Mouse (Mus musculus): Measurements from ENCODE around the gene Mob1b. TPM values are rescaled to one million over a fixed set of nuclear protein-coding genes. Genes with fewer than 3 reads are reported as not detected.

Gene Mob1b
- total RNA-seq, 2 experiments from 2014 or later: 19.1 to 57.8 TPM

DNA sequence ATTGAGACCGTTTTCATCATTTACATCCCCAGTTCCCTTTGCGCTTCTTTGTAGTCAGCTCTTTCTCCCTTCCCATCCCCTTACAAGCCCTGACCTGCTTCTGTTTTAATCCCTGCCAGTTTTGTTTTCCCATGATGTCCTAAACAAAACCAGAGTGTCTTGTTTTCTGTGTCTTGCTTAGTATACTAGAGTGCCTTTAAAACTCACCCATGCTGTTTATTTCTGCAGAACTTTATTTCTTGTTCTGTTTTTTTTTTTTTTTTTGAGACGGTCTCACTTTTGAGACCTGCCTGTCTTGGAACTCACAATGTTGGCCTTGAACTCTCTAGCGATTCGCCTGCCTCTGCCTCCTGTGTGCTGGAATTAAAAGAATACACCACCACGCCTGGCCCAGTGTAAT is 44.9 kb downstream of the Mob1b start:
- no peak for ATAC-seq (replicated peaks; ENCODE audit: low FRiP score, poor library complexity, severe bottlenecking)

DNA sequence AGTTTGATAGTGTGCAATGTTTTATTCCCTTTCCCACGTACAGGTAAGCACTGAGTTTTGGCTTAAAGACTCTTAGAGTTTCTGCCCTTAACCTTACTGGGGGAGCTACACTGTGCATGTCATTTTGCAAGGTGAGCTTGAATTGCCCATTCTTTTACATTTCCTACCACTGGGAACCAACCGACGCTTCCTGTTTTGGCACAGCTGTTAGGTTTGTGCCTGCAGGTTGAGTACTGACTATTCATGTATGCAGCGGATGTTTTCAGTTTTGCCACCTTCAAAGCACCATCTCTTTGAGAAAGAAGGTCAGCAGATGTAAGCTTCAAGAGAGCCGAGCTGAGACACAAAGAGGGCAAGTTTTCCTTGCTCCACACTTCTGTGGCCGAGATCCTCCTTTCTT is 45.5 kb downstream of the Mob1b start:
- ATAC-seq (replicated peaks; ENCODE audit: low FRiP score, poor library complexity, severe bottlenecking): no peak

- 0 out of 2 replicates have a peak, but pooled peaks have one; percentile 18 for ATAC-seq (replicated peaks; ENCODE audit: low FRiP score, poor library complexity, severe bottlenecking)
Measured at GRCm38 (mm10) chr5:88766863-88767262, 46.2 kb downstream of the Mob1b start.

- ATAC-seq (replicated peaks; ENCODE audit: low FRiP score, poor library complexity, severe bottlenecking): peak; percentile 60
Measured at GRCm38 (mm10) chr5:88768201-88768600, 47.5 kb downstream of the Mob1b start.

- no peak for ATAC-seq (replicated peaks; ENCODE audit: low FRiP score, poor library complexity, severe bottlenecking)
Measured at GRCm38 (mm10) chr5:88782072-88782765, 61.6 kb downstream of the Mob1b start.

DNA sequence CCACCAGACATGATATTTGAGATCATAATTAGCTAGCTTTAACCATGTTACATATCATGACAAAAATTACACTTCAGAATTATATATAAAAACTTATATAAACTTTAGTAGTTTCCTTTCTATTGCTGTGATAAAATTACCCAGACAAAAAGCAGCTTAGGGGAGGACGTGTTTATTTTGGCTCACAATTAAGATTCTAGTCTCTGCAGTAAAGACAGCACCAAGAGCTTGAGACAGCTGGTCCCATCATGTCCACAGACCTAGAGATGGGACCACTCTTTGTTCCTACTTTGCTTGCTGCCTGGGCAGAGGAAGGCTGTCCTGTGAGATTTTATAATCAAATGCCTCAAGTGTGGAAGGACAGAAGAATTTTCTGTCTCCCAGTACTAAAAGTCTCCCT is 64.4 kb downstream of the Mob1b start:
- ATAC-seq (replicated peaks; ENCODE audit: low FRiP score, poor library complexity, severe bottlenecking): no peak

- ATAC-seq (replicated peaks; ENCODE audit: low FRiP score, poor library complexity, severe bottlenecking): no peak
Measured at GRCm38 (mm10) chr5:88790675-88791074, 70.0 kb downstream of the Mob1b start.

DNA sequence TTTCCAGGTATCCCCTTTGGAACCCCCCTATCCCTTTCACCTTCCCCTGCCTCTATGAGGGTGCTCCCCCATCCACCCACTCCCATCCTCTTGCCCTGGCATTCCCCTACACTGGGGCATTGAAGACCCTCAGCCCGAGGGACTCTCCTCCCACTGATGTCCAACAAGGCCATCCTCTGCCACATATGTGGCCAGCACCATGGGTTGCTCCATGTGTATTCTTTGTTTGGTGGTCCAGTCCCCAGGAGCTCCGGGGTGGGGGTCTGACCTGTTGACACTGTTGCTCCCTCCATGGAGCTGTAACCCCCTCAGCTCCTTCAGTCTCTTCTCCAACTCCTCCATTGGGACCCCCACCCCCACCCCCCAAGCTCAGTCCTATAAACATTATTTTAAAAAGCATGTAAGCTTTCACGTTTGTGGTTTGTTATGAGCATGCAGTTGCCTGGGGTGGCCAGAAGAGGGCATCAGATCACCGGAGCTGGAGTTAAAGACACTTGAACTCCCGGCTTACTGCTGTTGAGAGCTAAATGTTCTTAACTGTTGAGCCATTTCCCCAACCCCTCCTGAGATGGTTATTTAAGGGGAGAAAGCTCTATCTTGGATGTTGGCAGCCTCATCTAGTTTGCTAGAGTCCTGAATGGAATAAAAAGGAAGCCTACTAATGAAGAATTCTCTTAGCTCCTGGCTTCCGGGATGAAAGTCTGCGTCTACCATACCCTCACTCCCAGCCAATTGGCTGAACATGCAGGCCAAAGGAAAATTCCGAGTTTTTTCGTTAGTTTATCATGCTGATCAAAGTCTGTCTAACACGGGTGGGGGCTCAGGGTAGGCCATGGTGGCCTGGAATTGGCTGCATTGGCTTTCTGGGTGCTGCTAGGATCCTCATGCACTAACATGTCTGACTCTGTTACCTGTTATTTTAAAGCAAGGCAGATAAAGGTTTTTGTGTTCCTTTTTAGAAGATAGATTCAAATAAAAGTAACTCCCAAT is 70.9 kb downstream of the Mob1b start:
- peak; percentile 71; the same call in 1 of the 2 replicates for ATAC-seq (replicated peaks; ENCODE audit: low FRiP score, poor library complexity, severe bottlenecking)

DNA sequence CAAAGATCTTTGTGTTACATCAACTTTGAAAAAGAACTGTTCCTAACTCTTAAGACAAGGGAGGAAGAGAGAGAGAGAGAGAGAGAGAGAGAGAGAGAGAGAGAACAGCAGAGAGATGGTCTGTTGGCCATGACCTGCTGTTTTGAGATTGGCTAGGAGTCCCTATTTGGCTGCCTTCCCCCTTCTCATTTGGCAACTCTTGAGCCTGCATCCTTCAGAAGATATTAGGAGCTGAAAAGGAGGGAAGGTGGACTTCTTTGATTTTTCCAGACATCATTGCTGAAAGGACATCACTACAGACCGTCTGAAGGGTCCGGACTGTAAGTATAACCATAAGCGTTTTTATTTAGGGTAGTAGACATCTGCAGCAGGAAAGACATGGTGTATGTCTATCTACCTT is 73.0 kb downstream of the Mob1b start:
- ATAC-seq (replicated peaks; ENCODE audit: low FRiP score, poor library complexity, severe bottlenecking): no peak

- ATAC-seq (replicated peaks; ENCODE audit: low FRiP score, poor library complexity, severe bottlenecking): no peak
Measured at GRCm38 (mm10) chr5:88795910-88796584, 75.4 kb downstream of the Mob1b start.

DNA sequence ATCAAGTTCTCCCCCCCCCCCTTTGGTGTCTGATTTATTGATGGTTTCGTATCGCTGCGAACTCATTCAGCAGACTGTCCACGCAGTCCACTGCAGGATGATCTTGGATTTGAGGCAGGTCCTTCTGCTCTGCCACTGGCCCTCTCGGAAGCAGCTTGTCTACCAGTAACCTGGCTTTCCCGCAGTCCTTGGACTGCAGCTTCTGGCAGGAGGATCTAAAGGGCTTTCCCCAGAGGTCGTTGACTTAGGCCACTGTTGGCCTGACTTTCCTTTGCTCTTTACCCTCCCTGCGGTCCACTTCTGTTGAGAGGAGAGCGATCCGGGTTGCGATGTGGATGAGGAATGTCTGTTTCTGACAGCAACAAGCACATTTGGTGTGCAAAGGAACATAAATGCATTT is 75.9 kb downstream of the Mob1b start:
- no peak for ATAC-seq (replicated peaks; ENCODE audit: low FRiP score, poor library complexity, severe bottlenecking)

GRCm38 (mm10) chr5:88797121-88797520 is 76.5 kb downstream of the Mob1b start:
- no peak for ATAC-seq (replicated peaks; ENCODE audit: low FRiP score, poor library complexity, severe bottlenecking)

- ATAC-seq (replicated peaks; ENCODE audit: low FRiP score, poor library complexity, severe bottlenecking): no peak
Measured at GRCm38 (mm10) chr5:88805616-88806015, 85.0 kb downstream of the Mob1b start.

DNA sequence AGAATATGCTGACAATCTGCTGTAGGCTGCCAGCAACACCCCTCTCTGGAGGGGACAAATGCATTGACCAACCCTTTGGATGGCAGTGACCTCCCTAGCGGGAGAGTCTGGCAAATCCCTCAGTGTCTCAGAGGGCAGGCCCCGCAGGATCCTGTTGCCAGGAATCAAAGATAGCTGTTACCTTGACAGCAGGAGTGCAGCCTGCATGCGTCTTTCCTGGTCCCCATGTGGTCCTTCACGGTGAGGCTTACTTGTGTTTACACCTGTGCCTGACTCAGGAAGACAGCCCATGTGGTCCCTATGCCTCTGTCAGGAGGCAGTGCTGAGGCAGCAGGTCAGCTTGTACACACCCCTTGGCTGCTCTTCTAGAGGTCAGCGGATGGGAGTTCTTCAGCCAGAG is 85.6 kb downstream of the Mob1b start:
- ATAC-seq (replicated peaks; ENCODE audit: low FRiP score, poor library complexity, severe bottlenecking): no peak

GRCm38 (mm10) chr5:88807342-88807741 is 86.7 kb downstream of the Mob1b start:
- no peak for ATAC-seq (replicated peaks; ENCODE audit: low FRiP score, poor library complexity, severe bottlenecking)

GRCm38 (mm10) chr5:88813188-88813587 is 92.5 kb downstream of the Mob1b start:
- ATAC-seq (replicated peaks; ENCODE audit: low FRiP score, poor library complexity, severe bottlenecking): no peak
